Mouse (Mus musculus) limb, embryonic 15.5 days (tissue): ENCODE results near the gene Pmf1. TPM values are rescaled to one million over a fixed set of nuclear protein-coding genes. Genes with fewer than 3 reads are reported as not detected.

Experiments
- ATAC-seq: fragments of 200-750 bp; cut with Nextera tagmentation; 2 replicates; pipeline ENCODE4 v1.8.0; 2017; ENCODE audit warnings: low read depth, moderate TSS enrichment; ENCODE audit not compliant: insufficient number of reproducible peaks, low FRiP score, low TSS enrichment
- H3K27ac ChIP-seq: fragments of 300-500 bp; sonication (generic); 2 replicates; pipeline ENCODE4 v1.5.1; 2015; ENCODE audit warnings: moderate library complexity, mild to moderate bottlenecking, inconsistent platforms
- H3K27me3 ChIP-seq: fragments of 300-500 bp; sonication (generic); 2 replicates; pipeline ENCODE4 v1.6.1; 2015; ENCODE audit warnings: inconsistent platforms
- H3K36me3 ChIP-seq: fragments of 300-500 bp; sonication (generic); 2 replicates; pipeline ENCODE4 v1.6.1; 2015; ENCODE audit warnings: inconsistent platforms
- H3K4me1 ChIP-seq: fragments of 300-500 bp; sonication (generic); 2 replicates; pipeline ENCODE4 v1.6.1; 2015; ENCODE audit warnings: inconsistent platforms
- H3K4me2 ChIP-seq: fragments of 300-500 bp; sonication (generic); 2 replicates; pipeline ENCODE4 v1.6.1; 2015; ENCODE audit warnings: mild to moderate bottlenecking, inconsistent platforms
- H3K4me3 ChIP-seq: fragments of 300-500 bp; sonication (generic); 2 replicates; pipeline ENCODE4 v1.5.1; 2015; ENCODE audit warnings: mild to moderate bottlenecking, inconsistent platforms
- H3K9ac ChIP-seq: fragments of 300-500 bp; sonication (generic); 2 replicates; pipeline ENCODE4 v1.6.1; 2015; ENCODE audit warnings: inconsistent platforms
- H3K9me3 ChIP-seq: fragments of 300-500 bp; sonication (generic); 2 replicates; pipeline ENCODE4 v1.6.1; 2016; ENCODE audit warnings: inconsistent platforms
- WGBS: fragments of 180-500 bp; shearing (Covaris S2); methylation state at CpG from one replicate; pipeline ENCODE4 v1.1.7; 2015; 5-methylcytosine and 5-hydroxymethylcytosine counted together
- microRNA-seq: library from miRNA; unstranded; fragments of <30 nt; microRNA quantifications from one replicate; pipeline ENCODE4, GENCODE M21; 2016
- polyA plus RNA-seq: library from polyadenylated mRNA; unstranded; fragments of >200 nt; fragmentation: Nextera tagmentation; extraction: Ambion mirVana; gene quantifications from 2 replicates; pipeline ENCODE4 v1.2.1, GENCODE M21; 2015

Pmf1 gene
- polyA plus RNA-seq, 1 experiment from 2014 or later = 94.9 TPM

DNA sequence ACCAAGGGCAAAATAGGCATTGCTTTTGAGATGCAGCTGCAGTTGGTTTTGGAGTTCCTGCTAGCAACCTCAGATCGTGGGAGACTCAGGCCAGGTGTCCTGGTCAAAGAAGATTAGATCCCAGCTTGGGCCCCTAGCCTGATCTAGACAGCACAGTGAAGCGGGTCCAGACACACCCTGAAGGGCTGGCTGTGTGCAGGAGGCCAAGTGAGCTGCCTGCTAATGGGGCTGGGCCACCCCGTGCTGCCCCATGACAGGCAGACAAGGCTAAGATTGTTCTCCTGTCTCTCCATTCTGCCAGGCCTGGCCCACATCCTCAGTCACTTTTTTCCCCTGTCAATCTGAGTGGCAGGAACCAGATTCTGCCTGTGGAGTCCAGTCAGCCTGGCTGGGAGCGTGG, 46.4 kb downstream of the Pmf1 start:
- Histone ChIP-seq H3K4me3 (no peak overlapping the region), H3K27me3 (peaks cover 17% of the 10 kb centered on the region), H3K27ac (peak overlapping the region; percentile 62; the same call in 1 of the 2 replicates), H3K9me3 (no peaks in the 10 kb centered on the region), H3K4me2 (no peak overlapping the region), H3K4me1 (peaks cover 13% of the 10 kb centered on the region), H3K36me3 (peaks cover 36% of the 10 kb centered on the region), H3K9ac (no peak overlapping the region)
- 41% methylated on average over 4 of the region's 4 CpGs for WGBS
- ATAC-seq = 0 out of 2 replicates have a peak, but pooled peaks have one; percentile 13

DNA sequence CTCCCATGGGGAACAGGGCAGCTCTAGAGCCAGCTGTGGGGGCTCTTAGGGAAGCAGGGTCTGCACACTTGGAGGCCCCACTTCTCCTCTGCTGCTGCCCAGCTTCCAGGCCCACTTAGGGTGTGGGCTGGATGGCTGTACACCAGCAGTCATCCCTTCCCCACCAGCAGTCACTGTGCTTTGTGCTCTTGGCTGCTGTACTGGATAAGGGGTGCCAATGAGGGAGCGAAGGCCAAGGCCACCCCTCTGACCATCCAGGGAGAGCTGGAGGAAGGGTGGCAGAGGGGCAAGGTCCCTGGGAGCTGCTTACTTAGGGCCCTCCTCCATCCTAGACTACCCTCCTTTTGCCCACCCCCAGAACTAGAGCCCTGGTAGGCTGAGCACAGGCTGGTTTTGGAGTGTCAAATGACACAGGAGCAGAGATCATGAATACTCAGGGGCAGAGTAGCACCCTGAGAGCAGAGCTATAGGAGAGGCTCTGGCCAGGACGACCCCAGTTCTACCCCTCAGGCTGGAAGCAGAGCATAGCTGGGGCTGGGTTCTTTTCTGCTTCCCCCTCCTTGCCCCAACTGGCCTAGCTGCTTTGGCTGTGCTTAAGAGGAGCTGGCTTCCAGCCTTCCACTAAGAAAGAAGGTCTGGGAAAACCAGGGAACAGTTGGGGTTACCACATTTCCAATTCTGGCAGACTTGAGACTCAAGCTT, 48.4 kb downstream of the Pmf1 start:
- WGBS = 75% methylated on average over 2 of the region's 2 CpGs
- Histone ChIP-seq H3K36me3 (peaks cover 55% of the 10 kb centered on the region), H3K4me3 (no peak overlapping the region), H3K4me1 (peaks cover 11% of the 10 kb centered on the region), H3K4me2 (no peak overlapping the region), H3K9me3 (no peaks in the 10 kb centered on the region), H3K9ac (no peak overlapping the region), H3K27ac (no peak overlapping the region), H3K27me3 (peaks cover 17% of the 10 kb centered on the region)
- no peak for ATAC-seq

DNA sequence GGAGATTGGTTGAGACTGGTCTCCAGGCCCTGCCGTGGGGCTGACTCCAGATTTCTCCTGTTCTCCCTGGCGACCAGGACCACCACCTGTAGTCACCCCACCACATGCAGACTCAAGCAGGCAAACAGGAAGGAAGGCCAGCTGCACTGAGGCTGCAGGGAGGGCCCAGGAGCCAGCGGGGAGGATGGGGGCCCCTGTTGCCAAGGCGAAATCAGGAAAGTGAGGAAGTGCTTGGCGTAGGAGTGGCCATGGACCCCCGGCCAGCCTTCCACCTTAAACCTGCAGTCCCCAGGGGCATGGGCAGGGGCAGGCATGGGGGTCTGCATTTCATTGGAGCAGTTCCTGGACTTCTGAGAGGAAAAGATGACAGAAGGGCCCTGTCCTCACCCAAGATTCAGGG, 49.0 kb downstream of the Pmf1 start:
- ATAC-seq = no peak
- 66% methylated on average over 6 of the region's 6 CpGs for WGBS
- H3K27me3 ChIP-seq = peaks cover 15% of the 10 kb centered on the region

DNA sequence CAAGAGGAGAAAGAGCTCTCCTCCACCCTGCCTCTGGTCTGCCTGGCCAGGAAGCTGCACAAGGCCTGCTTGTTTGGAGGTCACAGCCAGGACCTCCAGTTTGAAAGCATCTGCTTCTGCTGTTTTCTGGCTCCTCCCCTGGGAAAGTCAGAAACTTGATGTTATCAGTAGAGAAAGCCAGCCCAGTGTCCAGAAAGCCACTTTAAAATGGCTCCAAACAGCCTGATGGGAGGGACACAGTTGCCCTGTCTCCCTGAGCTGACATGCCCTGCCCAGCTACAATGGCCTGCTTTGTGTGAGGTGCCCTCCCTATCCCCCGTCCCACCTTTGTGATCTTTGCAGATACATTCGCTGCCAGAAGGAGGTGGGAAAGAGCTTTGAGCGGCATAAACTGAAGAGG, 50.1 kb downstream of the Pmf1 start:
- Histone ChIP-seq H3K27me3 (peaks cover 4% of the 10 kb centered on the region; the same call in 1 of the 2 replicates), H3K9ac (no peak overlapping the region), H3K4me2 (no peak overlapping the region), H3K4me1 (peaks cover 8% of the 10 kb centered on the region), H3K27ac (no peak overlapping the region), H3K36me3 (peaks cover 72% of the 10 kb centered on the region), H3K4me3 (no peak overlapping the region), H3K9me3 (no peaks in the 10 kb centered on the region)
- no peak for ATAC-seq
- 73% methylated on average over 3 of the region's 3 CpGs for WGBS

More for the DNA sequence above, 49.0 kb downstream of the Pmf1 start:
- Histone ChIP-seq H3K27ac (no peak overlapping the region), H3K36me3 (peaks cover 61% of the 10 kb centered on the region), H3K4me2 (no peak overlapping the region), H3K4me1 (peaks cover 11% of the 10 kb centered on the region), H3K9ac (no peak overlapping the region), H3K4me3 (no peak overlapping the region), H3K9me3 (no peaks in the 10 kb centered on the region)

DNA sequence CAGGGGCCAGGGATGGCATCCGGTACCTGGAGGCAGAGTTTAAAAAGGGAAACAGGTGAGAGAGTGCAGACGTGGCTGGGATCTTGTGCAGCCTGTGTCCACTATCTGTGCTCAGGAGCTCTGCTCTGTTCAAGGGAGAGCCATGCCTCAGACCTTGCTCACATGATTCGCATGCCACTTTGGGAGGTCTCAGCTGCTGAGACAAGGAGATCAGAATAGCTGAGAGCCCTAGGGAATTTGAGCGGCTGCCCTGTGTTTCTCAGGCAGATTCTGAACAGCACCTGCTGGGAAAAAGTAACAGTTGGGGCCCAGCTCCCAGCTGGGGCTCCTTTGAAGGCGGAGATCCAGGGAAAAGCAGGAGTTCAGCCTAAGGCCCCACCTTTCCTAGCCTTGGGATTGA, 50.5 kb downstream of the Pmf1 start:
- 80% methylated on average over 5 of the region's 5 CpGs for WGBS
- H3K9ac ChIP-seq = no peak overlapping the region

DNA sequence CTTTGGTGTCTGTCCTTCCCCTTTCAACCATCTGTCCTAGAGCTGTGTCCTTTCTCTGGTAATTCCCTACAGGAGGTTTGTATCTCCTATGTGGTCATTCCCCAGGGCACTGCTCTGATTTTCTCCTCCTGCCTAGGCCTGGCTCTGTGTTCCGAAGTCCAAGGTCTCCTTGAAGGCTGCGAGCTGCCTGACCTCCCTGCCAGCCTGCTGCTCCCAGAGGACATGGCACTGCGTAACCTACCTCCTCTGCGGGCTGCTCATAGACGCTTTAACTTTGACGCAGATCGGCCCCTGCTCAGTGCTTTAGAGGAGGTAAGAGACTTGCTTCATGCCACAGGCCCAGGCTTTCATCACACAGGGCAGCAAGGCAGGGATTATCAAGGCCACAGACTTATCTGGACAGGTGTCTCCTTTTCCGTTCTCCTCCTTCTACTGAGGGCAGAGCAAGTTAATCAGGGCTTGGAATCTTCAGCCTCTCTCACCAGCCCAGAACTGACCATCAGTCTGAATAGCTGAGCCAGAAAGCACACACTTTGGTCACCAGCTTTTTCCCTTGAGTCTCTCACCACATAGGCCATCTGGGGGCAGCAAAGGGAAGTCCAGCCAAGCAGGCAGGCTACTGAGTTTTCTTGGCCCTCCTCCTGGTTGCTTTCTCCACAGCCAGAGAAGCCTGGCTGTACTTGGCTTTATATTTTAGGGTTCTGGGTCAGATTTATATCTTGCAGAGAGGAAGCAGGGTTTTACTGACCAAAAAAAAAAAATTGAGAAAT, 55.5 kb downstream of the Pmf1 start:
- no peaks in the 10 kb centered on the region for H3K4me1 ChIP-seq
- H3K27ac ChIP-seq = no peak overlapping the region
- H3K36me3 ChIP-seq = peaks cover 98% of the 10 kb centered on the region
- 94% methylated on average over 8 of the region's 8 CpGs for WGBS
- no peak overlapping the region for H3K4me3 ChIP-seq
- no peak overlapping the region for H3K9ac ChIP-seq
- no peak for ATAC-seq
- no peaks in the 10 kb centered on the region for H3K27me3 ChIP-seq
- H3K4me2 ChIP-seq = no peak overlapping the region
- H3K9me3 ChIP-seq = no peaks in the 10 kb centered on the region

More for the DNA sequence above, 50.5 kb downstream of the Pmf1 start:
- Histone ChIP-seq H3K27ac (no peak overlapping the region), H3K27me3 (no peaks in the 10 kb centered on the region), H3K36me3 (peaks cover 76% of the 10 kb centered on the region), H3K4me3 (no peak overlapping the region), H3K9me3 (no peaks in the 10 kb centered on the region), H3K4me2 (no peak overlapping the region), H3K4me1 (peaks cover 3% of the 10 kb centered on the region)
- no peak for ATAC-seq

DNA sequence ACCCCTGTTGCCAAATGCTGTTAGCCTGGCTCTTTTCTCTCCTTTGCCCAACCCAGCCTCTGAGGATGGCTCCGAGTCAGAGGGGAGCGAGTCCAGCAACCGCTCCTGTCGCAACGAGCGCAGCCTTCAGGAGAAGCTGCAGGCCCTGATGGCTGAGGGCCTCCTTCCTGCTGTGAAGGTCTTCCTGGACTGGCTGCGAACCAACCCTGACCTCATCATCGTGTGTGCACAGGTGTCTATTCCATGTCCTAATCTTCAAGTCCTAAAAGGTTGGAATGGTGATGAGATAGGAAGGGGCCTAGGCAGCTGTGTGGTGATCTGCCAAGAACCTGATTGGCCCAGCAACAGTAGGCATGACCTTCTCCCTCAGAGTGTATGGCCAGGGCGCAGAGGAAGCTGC, 57.2 kb downstream of the Pmf1 start:
- Histone ChIP-seq H3K4me3 (no peak overlapping the region), H3K9ac (no peak overlapping the region), H3K36me3 (peaks cover 96% of the 10 kb centered on the region), H3K27ac (no peak overlapping the region), H3K4me2 (no peak overlapping the region), H3K27me3 (no peaks in the 10 kb centered on the region), H3K4me1 (no peaks in the 10 kb centered on the region), H3K9me3 (no peaks in the 10 kb centered on the region)
- 92% methylated on average over 9 of the region's 9 CpGs for WGBS
- no peak for ATAC-seq

DNA sequence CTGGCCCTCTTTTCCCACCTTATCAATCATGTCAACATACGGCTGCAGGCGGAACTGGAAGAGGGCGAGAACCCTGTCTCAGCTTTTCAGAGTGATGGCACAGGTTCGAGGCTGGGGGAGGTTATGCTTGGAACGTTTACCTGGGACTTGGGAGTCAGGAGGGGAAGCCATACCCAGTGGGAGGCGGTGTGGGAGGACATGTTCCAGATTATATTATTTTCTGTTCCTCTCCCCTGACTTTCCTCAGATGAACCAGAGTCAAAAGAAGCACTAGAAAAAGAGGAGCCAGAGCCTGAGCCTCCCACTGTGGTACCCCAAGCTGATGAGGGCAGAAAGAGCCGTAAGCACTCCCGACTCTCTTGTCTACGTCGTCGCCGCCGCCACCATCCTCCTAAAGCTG, 59.4 kb downstream of the Pmf1 start:
- no peak overlapping the region for H3K4me3 ChIP-seq
- peaks cover 98% of the 10 kb centered on the region for H3K36me3 ChIP-seq
- 89% methylated on average over 13 of the region's 13 CpGs for WGBS
- ATAC-seq = no peak
- H3K9ac ChIP-seq = no peak overlapping the region
- H3K4me1 ChIP-seq = no peaks in the 10 kb centered on the region
- H3K4me2 ChIP-seq = no peak overlapping the region
- H3K27me3 ChIP-seq = no peaks in the 10 kb centered on the region
- H3K9me3 ChIP-seq = no peaks in the 10 kb centered on the region
- H3K27ac ChIP-seq = no peak overlapping the region

Small RNAs within 50 kb of the gene (microRNA-seq; reads per million reads assigned to microRNA genes)
- gene Mir7011 = not detected

Other genes starting within 250 kb of the Pmf1 start
- 24.1 and 25.6 TPM in 2 replicates for gene Rhbg, start 155.6 kb downstream of the Pmf1 start, polyA plus RNA-seq
- 2.0 and 4.1 TPM in 2 replicates for gene Gm38392, start 123.1 kb downstream of the Pmf1 start, polyA plus RNA-seq
- 9.9 and 12.0 TPM in 2 replicates for gene Tsacc, start 113.3 kb downstream of the Pmf1 start, polyA plus RNA-seq
- gene Cct3, start 113.2 kb downstream of the Pmf1 start, polyA plus RNA-seq = 440 and 451 TPM in 2 replicates
- 198 and 199 TPM in 2 replicates for gene Glmp, start 85.3 kb downstream of the Pmf1 start, polyA plus RNA-seq
- 36.0 and 37.2 TPM in 2 replicates for gene Tmem79, start 74.2 kb downstream of the Pmf1 start, polyA plus RNA-seq
- 42.7 and 42.9 TPM in 2 replicates for gene Smg5, start 74.1 kb downstream of the Pmf1 start, polyA plus RNA-seq
- 16.4 and 16.9 TPM in 2 replicates for gene Paqr6, start 45.7 kb downstream of the Pmf1 start, polyA plus RNA-seq
- gene Bglap3, start 37.6 kb downstream of the Pmf1 start, polyA plus RNA-seq = 34.8 and 39.9 TPM in 2 replicates
- gene Bglap2, start 31.6 kb downstream of the Pmf1 start, polyA plus RNA-seq = 1.5 and 2.4 TPM in 2 replicates
- gene Bglap, start 25.9 kb downstream of the Pmf1 start, polyA plus RNA-seq = 0.88 and 1.7 TPM in 2 replicates
- gene Slc25a44, start 14.8 kb upstream of the Pmf1 start, polyA plus RNA-seq = 16.5 and 17.1 TPM in 2 replicates
- 23.1 and 24.5 TPM in 2 replicates for gene Sema4a, start 50.9 kb upstream of the Pmf1 start, polyA plus RNA-seq
- 635 and 751 TPM in 2 replicates for gene Lmna, start 99.6 kb upstream of the Pmf1 start, polyA plus RNA-seq
- gene Mex3a, start 122.1 kb upstream of the Pmf1 start, polyA plus RNA-seq = 17.6 and 21.0 TPM in 2 replicates
- 144 and 148 TPM in 2 replicates for gene Rab25, start 138.0 kb upstream of the Pmf1 start, polyA plus RNA-seq
- 194 and 207 TPM in 2 replicates for gene Lamtor2, start 142.7 kb upstream of the Pmf1 start, polyA plus RNA-seq
- gene Ubqln4, start 143.4 kb upstream of the Pmf1 start, polyA plus RNA-seq = 39.6 and 44.1 TPM in 2 replicates
- 347 and 365 TPM in 2 replicates for gene Ssr2, start 165.5 kb upstream of the Pmf1 start, polyA plus RNA-seq
- gene Arhgef2, start 195.6 kb upstream of the Pmf1 start, polyA plus RNA-seq = 84.9 and 97.3 TPM in 2 replicates
- 0.19 TPM in 1 of 2 replicates, not detected in the other for gene Rxfp4, start 242.8 kb upstream of the Pmf1 start, polyA plus RNA-seq